Mouse (Mus musculus) T-cell, adult 2 months (primary cell): Measurements from ENCODE around the gene Pdss2.
"Not testable (repeated sequence)": the region's sequence is repeated elsewhere in the genome, so short reads cannot be mapped to it uniquely, and the experiment has no call there.

Source experiments
- DNase-seq: peaks from one replicate; pipeline ENCODE4 v3.0.0; 2022; ENCODE audit warnings: low spot score

Pdss2 gene

GRCm38 (mm10) chr10:43375286-43375685 is 154.0 kb downstream of the Pdss2 start:
- no peak for DNase-seq

GRCm38 (mm10) chr10:43376749-43377148 is 155.5 kb downstream of the Pdss2 start:
- no peak for DNase-seq

DNA sequence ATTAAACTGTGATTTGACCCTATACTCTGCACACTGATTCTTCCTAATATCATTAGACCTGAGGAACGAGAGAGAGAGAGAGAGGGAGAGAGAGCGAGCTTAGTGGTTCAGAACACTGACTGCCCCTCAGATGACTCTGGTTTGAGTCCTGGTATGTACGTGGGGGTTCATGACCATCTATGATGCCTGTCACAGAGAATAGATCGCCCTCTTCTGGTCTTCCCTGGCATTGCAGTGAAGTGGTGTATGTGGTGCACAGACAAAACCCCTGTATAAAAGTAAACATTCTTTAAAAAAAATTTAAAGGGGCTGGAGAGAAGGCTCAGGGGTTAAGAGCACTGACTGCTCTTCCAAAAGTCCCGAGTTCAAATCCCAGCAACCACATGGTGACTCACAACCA is 157.0 kb downstream of the Pdss2 start:
- DNase-seq = peak; percentile 28

DNA sequence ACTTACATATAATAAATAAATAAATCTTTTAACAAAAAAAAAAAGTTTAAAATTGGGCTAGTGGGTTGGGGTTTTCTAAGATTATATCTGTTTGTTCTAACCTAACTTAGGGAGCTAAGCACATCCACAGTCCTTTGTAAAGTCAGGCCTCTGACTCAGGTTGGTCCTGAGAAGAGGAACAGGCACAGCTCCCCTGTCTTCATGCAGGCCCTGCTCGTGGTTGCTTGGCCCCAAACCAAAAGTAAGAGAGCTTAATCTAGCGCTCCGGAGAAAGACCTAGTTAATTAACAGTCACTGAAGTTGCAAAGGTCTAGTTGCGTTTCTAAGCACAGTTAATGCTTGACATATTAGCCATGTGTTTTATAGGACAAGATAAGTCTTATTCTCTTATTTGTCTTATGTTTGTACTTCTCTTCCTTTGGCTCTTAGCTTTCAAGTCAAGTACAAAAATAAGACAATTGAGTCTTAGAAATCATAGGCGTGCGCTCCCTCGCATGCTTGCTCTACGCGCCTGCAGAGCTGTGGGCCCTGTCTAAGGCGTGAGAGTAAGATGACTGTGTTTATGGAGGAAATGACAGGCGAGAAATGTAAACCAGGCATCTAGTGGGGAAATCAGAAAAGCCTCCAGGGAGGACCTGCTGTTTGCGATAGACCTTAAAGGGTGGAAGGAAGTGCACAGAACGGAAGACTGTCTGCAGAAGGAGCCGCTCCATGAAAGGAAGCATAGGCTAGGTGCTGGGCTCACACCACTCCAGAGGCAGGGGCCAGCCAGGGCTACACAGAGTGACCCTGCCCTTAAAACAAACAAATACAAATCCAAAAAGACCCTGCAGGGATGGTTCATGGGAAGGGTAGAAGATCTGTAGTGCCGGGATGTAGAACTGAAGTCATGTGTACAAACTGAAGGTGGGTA is 157.7 kb downstream of the Pdss2 start:
- no peak for DNase-seq

DNA sequence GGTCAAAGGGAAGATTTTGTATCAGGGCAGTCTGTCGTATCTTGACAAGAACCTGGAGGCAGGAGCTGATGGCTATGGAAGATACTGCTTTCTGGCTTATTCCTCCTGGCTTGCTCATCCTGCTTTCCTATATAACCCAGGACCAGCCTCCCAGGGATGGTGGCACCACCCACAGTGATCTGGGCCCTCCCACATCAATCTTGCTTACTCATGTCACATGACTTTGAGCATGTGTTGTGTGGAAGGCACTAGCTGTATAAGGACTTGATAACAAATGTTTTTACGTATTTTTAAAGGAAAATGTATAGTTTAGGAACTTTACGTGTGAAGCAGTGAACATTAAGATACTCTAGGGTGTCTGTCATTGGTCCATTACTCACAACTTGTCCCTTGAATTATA is 161.4 kb downstream of the Pdss2 start:
- DNase-seq = no peak

DNA sequence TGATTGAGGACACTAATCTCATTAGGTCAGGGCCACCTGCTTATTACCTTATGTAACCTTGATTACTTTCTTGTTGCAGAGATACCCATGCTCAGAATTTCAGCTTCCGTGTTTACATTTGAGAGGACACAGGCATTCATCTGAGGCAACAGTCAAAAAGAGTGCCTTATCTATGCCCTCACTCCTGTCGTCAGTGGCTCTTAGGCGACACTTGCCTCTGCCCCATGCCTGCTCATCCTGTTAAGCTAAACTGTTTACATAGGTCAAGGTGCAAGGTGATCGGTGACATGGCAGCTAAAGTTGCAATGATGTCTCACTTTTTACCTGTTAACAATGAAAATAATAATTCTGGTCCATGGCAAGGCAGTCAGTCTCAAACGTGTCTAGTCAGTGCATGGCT is 163.3 kb downstream of the Pdss2 start:
- no peak for DNase-seq

DNA sequence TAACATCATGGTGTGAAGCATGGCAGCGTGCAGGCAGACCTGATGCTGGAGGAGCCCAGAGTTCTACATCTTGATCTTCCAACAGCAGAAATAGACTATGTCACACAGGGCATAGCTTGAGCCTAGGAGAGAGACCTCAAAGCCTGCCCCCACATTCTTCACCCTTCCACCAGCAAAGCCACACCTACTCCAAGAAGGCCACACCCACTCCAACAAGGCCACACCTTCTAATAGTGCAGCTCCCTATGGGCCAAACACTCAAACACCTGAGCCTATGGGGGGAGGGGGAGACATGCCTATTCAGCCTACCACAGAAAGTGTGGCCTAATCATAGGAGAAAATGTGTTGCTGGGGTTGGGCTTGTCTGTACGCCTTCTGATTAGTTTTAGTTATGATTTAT is 171.6 kb downstream of the Pdss2 start:
- no peak for DNase-seq

DNA sequence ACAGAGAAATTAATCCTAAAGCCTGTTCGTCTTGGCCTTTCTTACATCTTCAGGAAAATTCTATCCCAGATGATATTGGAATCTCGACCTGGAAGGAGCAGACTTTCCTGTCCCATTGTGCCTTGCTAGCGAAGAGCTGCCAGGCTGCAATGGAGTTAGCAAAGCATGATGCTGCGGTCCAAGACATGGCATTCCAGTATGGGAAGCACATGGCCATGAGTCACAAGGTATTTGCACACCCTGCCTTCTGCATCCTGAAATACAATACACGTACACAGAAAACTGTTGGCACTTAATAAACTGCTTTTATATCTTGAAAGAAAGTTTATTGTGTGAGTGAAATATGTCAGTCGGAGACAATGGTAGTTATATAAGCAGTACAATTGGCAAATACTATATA is 172.5 kb downstream of the Pdss2 start:
- DNase-seq = no peak

DNA sequence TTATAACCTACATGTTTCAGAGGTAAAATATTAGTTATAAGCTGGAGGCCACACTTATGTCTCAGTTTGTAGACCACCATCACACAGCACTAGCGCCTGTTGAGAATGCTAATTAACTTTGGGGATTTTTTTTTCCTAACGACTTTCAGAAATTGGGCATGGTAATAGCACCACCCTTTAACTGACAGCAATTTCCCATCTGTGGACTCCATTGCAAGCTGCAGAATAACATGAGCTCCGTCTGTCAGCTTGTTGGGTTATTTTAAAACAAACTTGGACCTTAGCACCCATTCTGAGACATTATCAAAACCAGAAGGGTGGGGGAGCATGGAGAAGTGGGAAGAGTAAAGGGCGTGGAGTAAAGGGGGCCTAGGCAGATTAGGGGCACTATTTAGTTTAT is 174.5 kb downstream of the Pdss2 start:
- DNase-seq = no peak

GRCm38 (mm10) chr10:43399596-43400316 is 178.5 kb downstream of the Pdss2 start:
- DNase-seq = no peak

DNA sequence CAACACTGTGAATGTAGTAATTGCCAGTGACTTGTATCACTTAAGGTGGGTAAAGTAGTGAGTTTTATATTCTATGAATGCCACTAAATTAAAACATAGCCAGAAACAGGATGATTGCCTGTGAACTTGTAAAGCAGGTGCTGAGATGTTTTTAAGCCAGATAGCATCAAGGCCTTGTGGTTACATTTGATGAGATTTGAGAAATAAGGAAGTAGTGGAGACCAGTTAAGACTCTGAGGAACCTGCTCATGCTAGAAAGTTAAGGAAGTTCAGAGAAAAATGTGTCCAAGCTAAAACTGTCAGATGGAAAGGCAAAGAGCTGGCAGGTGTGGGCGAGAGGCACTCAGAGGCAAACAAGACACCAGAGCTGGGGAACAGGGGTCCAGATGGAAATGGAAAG is 184.8 kb downstream of the Pdss2 start:
- no peak for DNase-seq

DNA sequence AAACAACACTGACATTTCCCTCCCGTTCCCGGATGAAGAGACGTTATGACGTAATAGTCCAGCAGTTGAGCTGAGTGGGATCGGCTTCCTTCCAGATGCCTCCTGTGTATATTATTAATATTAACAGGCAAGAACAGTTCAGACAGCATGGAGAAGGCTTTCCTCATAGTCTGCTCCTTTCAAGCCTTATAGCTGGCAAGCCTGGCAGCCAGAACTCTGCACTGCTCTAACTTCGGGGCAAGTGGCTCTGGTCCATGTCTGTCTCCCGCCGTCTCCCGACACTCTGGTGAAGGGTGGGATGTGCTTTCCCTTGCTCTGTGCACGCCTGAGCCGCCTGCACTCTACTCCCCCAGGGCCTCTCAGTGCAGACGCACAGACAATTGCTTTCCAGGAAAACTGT is 185.6 kb downstream of the Pdss2 start:
- no peak for DNase-seq

GRCm38 (mm10) chr10:43409506-43410230 is 188.4 kb downstream of the Pdss2 start:
- no peak for DNase-seq

- DNase-seq = not testable (repeated sequence)
Observed at GRCm38 (mm10) chr10:43411164-43411563, 189.9 kb downstream of the Pdss2 start.

DNA sequence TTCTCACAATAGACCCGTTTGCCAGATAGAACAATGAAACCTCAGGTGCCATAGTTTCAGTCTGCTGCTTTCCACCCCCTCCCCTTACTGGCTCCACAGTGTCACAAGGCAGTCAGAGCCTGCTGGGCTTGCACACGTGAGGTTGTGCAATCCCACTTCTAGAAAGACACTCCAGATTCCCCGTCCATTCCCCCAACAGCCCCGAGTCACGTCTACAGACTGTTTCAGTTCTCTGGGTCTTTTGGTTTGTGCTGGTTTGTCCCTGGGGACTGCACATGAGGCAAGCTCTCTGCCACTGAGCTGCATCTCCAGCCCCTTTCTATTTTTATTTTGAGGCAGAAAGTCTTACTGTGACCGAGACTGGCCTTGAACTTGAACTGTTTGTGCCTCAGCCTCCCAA is 196.1 kb downstream of the Pdss2 start:
- no peak for DNase-seq

GRCm38 (mm10) chr10:43420660-43421413 is 199.6 kb downstream of the Pdss2 start:
- DNase-seq = no peak

- DNase-seq = no peak
Observed at GRCm38 (mm10) chr10:43422061-43422770, 200.9 kb downstream of the Pdss2 start.

- DNase-seq = no peak
Observed at GRCm38 (mm10) chr10:43424545-43424944, 203.3 kb downstream of the Pdss2 start.

GRCm38 (mm10) chr10:43430606-43431005 is 209.3 kb downstream of the Pdss2 start:
- DNase-seq = no peak

DNA sequence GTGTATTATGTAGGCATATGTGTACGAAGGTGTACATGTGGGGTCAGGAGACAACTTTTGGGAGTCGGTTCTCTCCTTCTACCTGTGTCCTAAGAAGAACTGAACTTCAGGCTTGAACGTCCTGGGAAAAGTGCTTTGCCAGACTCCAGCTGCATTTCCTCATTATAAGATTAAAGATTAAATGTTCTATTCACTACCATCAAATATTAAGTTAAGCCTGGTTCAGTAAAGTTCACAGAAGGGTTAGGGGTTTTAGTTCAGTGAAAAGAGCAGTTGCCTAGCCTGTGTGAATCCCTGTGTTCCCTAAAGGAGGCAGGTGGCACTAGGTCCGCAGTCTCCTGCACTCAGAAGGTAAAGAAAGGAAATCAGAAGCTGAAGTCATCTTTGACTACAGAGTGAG is 213.0 kb downstream of the Pdss2 start:
- DNase-seq = no peak

DNA sequence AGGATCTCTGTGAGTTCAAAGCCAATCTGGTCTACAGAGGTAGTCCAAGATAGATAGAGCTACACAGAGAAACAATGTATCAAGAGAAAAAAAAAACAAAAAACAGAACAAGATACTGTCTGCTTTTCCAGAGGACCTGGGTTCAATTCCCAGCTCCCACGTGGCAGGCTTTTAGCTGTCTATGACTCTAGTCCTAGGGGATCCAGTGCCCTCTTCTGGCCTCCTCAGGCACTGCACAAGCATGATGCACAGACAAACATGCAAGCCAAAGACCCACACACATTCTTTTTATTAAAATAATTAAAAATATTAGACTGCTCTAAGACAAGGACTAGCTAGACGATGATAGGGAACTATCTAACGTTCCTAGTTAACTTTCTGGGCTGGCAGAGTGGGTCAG is 214.5 kb downstream of the Pdss2 start:
- no peak for DNase-seq
